Mouse (Mus musculus) liver, embryonic 11.5 days (tissue): ENCODE data around the gene Syngr4. TPM values are rescaled to one million over a fixed set of nuclear protein-coding genes. Genes with fewer than 3 reads are reported as not detected.
"Not testable (repeated sequence)": the region's sequence is repeated elsewhere in the genome, so short reads cannot be mapped to it uniquely, and the experiment has no call there.

Experiments
- ATAC-seq: fragments of 200-750 bp; cut with Nextera tagmentation; replicated peaks from 2 replicates; pipeline ENCODE4 v1.8.0; 2017; ENCODE audit warnings: moderate number of reproducible peaks, mild to moderate bottlenecking, moderate TSS enrichment, moderate library complexity; ENCODE audit not compliant: low FRiP score
- DNase-seq: peaks from one replicate; pipeline ENCODE4 v3.0.0-alpha.2; 2017; ENCODE audit warnings: low spot score
- H3K27ac ChIP-seq: fragments of 300-500 bp; sonication (generic); 2 replicates; pipeline ENCODE4 v1.5.1; 2014; ENCODE audit warnings: mild to moderate bottlenecking, low read depth, low read length, control low read depth
- H3K27me3 ChIP-seq: fragments of 300-500 bp; sonication (generic); replicated peaks from 2 replicates; pipeline ENCODE4 v1.6.1; 2014; ENCODE audit warnings: low read length, mixed read lengths; ENCODE audit not compliant: control insufficient read depth, insufficient read depth
- H3K36me3 ChIP-seq: fragments of 300-500 bp; sonication (generic); 2 replicates; pipeline ENCODE4 v1.6.1; 2014; ENCODE audit warnings: mild to moderate bottlenecking, low read length, moderate library complexity, mixed read lengths; ENCODE audit not compliant: control insufficient read depth, insufficient read depth
- H3K4me1 ChIP-seq: fragments of 300-500 bp; sonication (generic); replicated peaks from 2 replicates; pipeline ENCODE4 v1.6.1; 2014; ENCODE audit warnings: low read length, mixed read lengths; ENCODE audit not compliant: control insufficient read depth, insufficient read depth
- H3K4me2 ChIP-seq: fragments of 300-500 bp; sonication (generic); 2 replicates; pipeline ENCODE4 v1.6.1; 2014; ENCODE audit warnings: mild to moderate bottlenecking, control low read depth, moderate library complexity
- H3K4me3 ChIP-seq: fragments of 300-500 bp; sonication (generic); 2 replicates; pipeline ENCODE4 v1.5.1; 2014; ENCODE audit warnings: low read depth, low read length, control low read depth
- H3K9ac ChIP-seq: fragments of 300-500 bp; sonication (generic); 2 replicates; pipeline ENCODE4 v1.6.1; 2014; ENCODE audit warnings: low read depth, low read length, control low read depth
- H3K9me3 ChIP-seq: fragments of 300-500 bp; sonication (generic); 2 replicates; pipeline ENCODE4 v1.6.1; 2016; ENCODE audit warnings: low read length, inconsistent platforms, mixed read lengths; ENCODE audit not compliant: control insufficient read depth
- WGBS: fragments of 180-500 bp; shearing (Covaris S2); extraction: QIAGEN DNeasy Blood & Tissue Kit; methylation state at CpG from one replicate; pipeline ENCODE4 v1.1.7; 2014; 5-methylcytosine and 5-hydroxymethylcytosine counted together
- polyA plus RNA-seq: library from polyadenylated mRNA; unstranded; fragments of >200 nt; fragmentation: Nextera tagmentation; extraction: Ambion mirVana; gene quantifications from 2 replicates; pipeline ENCODE4 v1.2.1, GENCODE M21; 2014

Syngr4 gene
- 1.0 and 1.3 TPM in 2 replicates for polyA plus RNA-seq

DNA sequence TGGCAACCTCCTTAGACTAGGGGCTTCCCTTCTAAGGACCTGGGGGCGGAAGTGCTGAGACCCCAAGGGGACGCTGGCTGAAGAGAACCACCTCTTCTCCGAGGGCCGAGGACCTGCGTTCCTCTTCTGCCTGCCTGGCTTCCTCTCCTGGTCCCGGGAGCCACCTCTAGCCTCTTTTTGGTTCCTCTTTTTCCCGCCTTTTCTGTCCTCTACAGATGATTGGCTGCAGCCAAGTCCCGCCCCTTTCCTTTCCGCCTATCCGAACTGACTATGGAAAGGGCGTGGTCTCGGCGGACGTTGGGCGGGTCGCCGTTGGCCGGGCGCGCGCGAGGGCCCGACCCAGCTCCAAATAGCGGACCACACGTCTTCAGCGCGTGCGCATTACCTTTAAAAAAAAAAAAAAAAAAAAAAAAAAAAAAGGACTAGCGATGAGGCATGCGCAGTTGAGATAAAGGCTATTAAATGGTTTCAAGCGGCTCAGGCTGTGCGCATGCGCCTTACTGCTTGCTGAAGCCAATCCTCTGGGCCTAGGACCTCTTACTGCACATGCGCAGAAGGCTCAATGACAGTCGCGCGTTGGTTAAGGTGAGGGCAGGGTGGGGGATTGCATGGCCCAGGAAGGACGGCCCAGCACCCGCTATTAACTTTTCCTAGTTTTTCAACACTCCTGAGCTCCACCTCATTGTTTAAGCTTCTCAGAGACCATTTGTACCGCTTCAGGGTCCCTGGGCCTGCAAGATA is at the start of gene Syngr4, which contains the start of gene Tmem143:
Gene Syngr4, minus strand, starts transcription at position 198 of the 741 bp plus-strand sequence.
Gene Tmem143, plus strand, starts transcription at position 425 of the 741 bp plus-strand sequence.
- peak within 1 kb of the TSS; percentile 58 for H3K4me3 ChIP-seq
- peak within 1 kb of the TSS; percentile 80 for H3K9ac ChIP-seq
- peak; percentile 95 for DNase-seq
- H3K4me1 ChIP-seq: peaks cover 6% of the 10 kb centered on the region
- H3K36me3 ChIP-seq: no peaks in the 10 kb centered on the region
- peak; percentile 83 for ATAC-seq
- peak within 1 kb of the TSS; percentile 77 for H3K4me2 ChIP-seq
- peak within 1 kb of the TSS; percentile 70 for H3K27ac ChIP-seq
- no peaks in the 10 kb centered on the region for H3K9me3 ChIP-seq
- no peaks in the 10 kb centered on the region for H3K27me3 ChIP-seq
- WGBS: under 1% methylated on average over 40 of the region's 40 CpGs

GRCm38 (mm10) chr7:45943280-45943679 is 46.8 kb upstream of the Syngr4 start:
- not testable (repeated sequence) for ATAC-seq, H3K9me3 ChIP-seq, DNase-seq, H3K36me3 ChIP-seq, H3K9ac ChIP-seq, H3K4me3 ChIP-seq, H3K4me2 ChIP-seq, H3K4me1 ChIP-seq, H3K27me3 ChIP-seq, H3K27ac ChIP-seq
- WGBS: 50% methylated on average over 1 of the region's 1 CpGs

DNA sequence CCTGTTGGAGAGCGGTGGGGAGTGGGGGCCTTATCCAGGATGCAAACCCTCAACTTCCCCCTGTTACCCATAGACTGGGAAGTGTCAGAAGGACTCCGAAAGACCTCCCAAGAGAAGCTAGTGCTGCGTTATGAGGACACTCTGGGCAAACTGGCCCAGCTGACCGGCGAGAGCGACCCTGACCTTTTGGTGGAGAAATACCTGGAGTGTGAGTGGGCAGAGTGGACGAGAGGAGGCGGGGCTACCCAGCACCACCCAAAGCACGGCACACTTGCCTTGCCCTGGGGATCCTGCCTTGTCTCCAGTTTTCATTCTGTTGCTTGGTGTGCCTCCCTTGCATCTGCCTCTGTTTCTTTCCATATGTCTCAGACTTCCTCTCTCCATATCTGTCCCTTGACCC is 45.5 kb upstream of the Syngr4 start:
- ATAC-seq (no peak), DNase-seq (no peak)
- WGBS: 71% methylated on average over 9 of the region's 9 CpGs
- Histone ChIP-seq H3K4me1 (no peaks in the 10 kb centered on the region), H3K9me3 (no peaks in the 10 kb centered on the region), H3K27me3 (no peaks in the 10 kb centered on the region), H3K9ac (no peak overlapping the region), H3K27ac (no peak overlapping the region), H3K36me3 (no peaks in the 10 kb centered on the region), H3K4me3 (no peak overlapping the region), H3K4me2 (no peak overlapping the region)

- Histone ChIP-seq H3K36me3 (no peaks in the 10 kb centered on the region), H3K27me3 (no peaks in the 10 kb centered on the region), H3K27ac (no peak overlapping the region), H3K9me3 (no peaks in the 10 kb centered on the region), H3K4me3 (no peak overlapping the region), H3K4me2 (no peak overlapping the region), H3K9ac (no peak overlapping the region), H3K4me1 (no peaks in the 10 kb centered on the region)
- DNase-seq (no peak), ATAC-seq (no peak)
- 59% methylated on average over 2 of the region's 2 CpGs for WGBS
Measured at GRCm38 (mm10) chr7:45939836-45940235, 43.3 kb upstream of the Syngr4 start.

DNA sequence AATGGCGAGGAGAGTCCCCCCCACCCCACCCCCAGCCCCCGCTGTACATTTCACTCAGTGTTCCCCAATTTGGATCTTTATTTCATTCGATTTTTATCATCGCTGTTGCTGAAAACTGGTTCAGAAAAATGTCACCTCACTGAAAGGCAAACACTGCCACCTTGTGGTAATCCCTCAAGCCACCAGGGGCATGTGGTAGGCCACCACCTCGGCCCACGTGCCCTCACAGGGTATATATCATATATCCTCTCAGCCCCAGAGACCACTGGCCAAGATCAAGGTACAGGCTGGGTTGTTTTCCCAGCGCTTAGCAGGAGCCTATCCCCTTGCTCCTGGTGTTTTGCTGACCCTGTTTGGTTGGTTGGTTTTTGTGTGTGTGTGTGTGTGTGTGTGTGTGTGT is 38.6 kb upstream of the Syngr4 start:
- Histone ChIP-seq H3K27me3 (no peaks in the 10 kb centered on the region), H3K4me1 (no peaks in the 10 kb centered on the region), H3K9me3 (no peaks in the 10 kb centered on the region), H3K36me3 (no peaks in the 10 kb centered on the region), H3K4me3 (no peak overlapping the region), H3K9ac (no peak overlapping the region), H3K27ac (no peak overlapping the region), H3K4me2 (no peak overlapping the region)
- ATAC-seq (no peak), DNase-seq (no peak)
- 21% methylated on average over 7 of the region's 7 CpGs for WGBS

DNA sequence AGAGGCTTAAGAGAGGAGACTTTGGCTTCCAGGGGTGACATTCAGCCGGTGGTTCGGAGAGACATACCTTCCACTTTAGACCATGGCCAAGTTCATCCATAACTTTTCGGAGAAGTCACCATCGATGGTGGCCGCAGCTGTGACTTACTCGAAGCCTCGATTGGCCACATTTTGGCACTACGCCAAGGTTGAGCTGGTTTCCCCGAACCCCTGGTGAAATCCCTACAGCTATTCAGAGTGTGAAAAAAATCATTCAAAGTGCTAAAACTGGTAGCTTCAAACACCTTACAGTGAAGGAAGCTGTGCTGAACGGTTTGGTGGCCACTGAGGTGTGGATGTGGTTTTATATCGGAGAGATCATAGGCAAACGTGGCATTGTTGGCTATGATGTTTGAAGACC is 37.3 kb upstream of the Syngr4 start:
- H3K9me3 ChIP-seq, H3K4me1 ChIP-seq: not testable (repeated sequence)
- 86% methylated on average over 12 of the region's 12 CpGs for WGBS

DNA sequence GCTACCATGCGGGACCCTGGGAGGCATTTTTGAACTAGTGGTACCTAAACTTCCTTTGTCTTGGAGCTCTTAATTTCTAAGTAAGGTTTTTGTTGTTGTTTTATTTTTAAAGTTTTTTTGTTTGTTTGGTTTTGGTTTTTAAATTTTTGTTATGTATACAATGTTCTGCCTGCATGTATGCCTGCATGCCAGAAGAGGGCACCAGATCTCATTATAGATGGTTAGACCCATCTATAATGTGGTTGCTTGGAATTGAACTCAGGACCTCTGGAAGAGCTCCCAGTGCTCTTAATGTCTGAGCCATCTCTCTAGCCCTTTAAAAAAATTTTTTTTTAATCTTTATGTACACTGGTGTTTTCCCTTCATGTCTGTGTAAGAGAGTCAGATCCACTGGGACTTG is 33.2 kb upstream of the Syngr4 start:
- Histone ChIP-seq H3K4me2 (no peak overlapping the region), H3K9me3 (no peaks in the 10 kb centered on the region), H3K27me3 (0 out of 2 replicates have a peak, but pooled peaks cover 4% of the 10 kb centered on the region), H3K4me1 (0 out of 2 replicates have a peak, but pooled peaks cover 2% of the 10 kb centered on the region), H3K36me3 (no peaks in the 10 kb centered on the region), H3K4me3 (no peak overlapping the region), H3K27ac (no peak overlapping the region), H3K9ac (no peak overlapping the region)
- no peak for ATAC-seq
- WGBS: 84% methylated on average over 1 of the region's 1 CpGs
- no peak for DNase-seq

More for the DNA sequence above, 37.3 kb upstream of the Syngr4 start:
- not testable (repeated sequence) for H3K36me3 ChIP-seq, ATAC-seq, H3K27me3 ChIP-seq, H3K9ac ChIP-seq, DNase-seq, H3K4me2 ChIP-seq, H3K27ac ChIP-seq, H3K4me3 ChIP-seq

DNA sequence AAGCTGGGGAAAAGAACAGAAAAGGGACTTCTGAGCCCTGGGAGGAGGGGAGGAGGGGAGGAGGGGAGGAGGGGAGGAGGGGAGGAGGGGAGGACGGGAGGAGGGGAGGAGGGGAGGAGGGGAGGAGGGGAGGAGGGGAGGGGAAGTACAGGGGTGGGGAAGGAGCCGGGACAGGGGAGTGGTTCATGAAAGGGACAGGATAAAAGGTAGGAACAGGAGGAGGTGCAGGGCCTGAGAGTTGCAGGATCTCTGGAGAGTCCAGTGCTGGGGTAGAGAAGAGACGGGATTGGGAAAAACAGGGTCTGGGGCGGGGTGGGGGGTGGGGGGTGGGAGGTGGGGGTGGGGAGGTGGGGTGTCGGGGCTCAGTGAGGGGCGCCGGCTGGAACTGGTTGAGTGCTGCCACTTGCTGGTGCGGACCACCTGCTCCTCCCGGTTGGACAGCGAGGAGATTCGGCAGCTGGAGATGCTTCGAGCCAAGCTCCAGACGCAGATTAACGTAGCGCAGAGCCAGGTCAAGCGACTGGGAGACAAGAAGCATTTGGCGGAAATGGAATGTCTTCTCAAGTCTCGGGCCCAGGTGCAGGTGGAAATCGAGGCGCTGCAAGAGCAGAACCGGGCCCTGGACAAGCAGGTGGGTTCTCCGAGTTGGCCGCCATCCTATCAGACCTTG is 32.2 kb upstream of the Syngr4 start:
- Histone ChIP-seq H3K27me3 (0 out of 2 replicates have a peak, but pooled peaks cover 4% of the 10 kb centered on the region), H3K4me2 (peak overlapping the region; percentile 21; the same call in 1 of the 2 replicates), H3K4me3 (no peak overlapping the region), H3K4me1 (0 out of 2 replicates have a peak, but pooled peaks cover 5% of the 10 kb centered on the region), H3K9ac (no peak overlapping the region), H3K36me3 (no peaks in the 10 kb centered on the region), H3K9me3 (no peaks in the 10 kb centered on the region), H3K27ac (no peak overlapping the region)
- 27% methylated on average over 20 of the region's 23 CpGs for WGBS
- DNase-seq: no peak
- ATAC-seq: no peak
